Mouse (Mus musculus) intestine, embryonic 15.5 days (tissue): ENCODE results near the gene Fasn. TPM values are rescaled to one million over a fixed set of nuclear protein-coding genes. Genes with fewer than 3 reads are reported as not detected.
A peak's percentile ranks its signal among the peaks of the same experiment; 100 is the strongest.
"Not testable (repeated sequence)": the region's sequence is repeated elsewhere in the genome, so short reads cannot be mapped to it uniquely, and the experiment has no call there.

Source experiments
- ATAC-seq: fragments of 200-750 bp; cut with Nextera tagmentation; 2 replicates; pipeline ENCODE4 v1.8.0; 2017; ENCODE audit warnings: moderate TSS enrichment, moderate library complexity
- H3K27ac ChIP-seq: fragments of 300-500 bp; sonication (generic); 2 replicates; pipeline ENCODE4 v1.5.1; 2015; ENCODE audit warnings: mild to moderate bottlenecking, inconsistent platforms
- H3K27me3 ChIP-seq: fragments of 300-500 bp; sonication (generic); replicated peaks from 2 replicates; pipeline ENCODE4 v1.6.1; 2015; ENCODE audit warnings: inconsistent platforms
- H3K36me3 ChIP-seq: fragments of 300-500 bp; sonication (generic); 2 replicates; pipeline ENCODE4 v1.6.1; 2015; ENCODE audit warnings: inconsistent platforms
- H3K4me1 ChIP-seq: fragments of 300-500 bp; sonication (generic); replicated peaks from 2 replicates; pipeline ENCODE4 v1.6.1; 2015; ENCODE audit warnings: inconsistent platforms
- H3K4me2 ChIP-seq: fragments of 300-500 bp; sonication (generic); replicated peaks from 2 replicates; pipeline ENCODE4 v1.6.1; 2015; ENCODE audit warnings: mild to moderate bottlenecking, inconsistent platforms
- H3K4me3 ChIP-seq: fragments of 300-500 bp; sonication (generic); replicated peaks from 2 replicates; pipeline ENCODE4 v1.5.1; 2015; ENCODE audit warnings: inconsistent platforms
- H3K9ac ChIP-seq: fragments of 300-500 bp; sonication (generic); 2 replicates; pipeline ENCODE4 v1.6.1; 2015; ENCODE audit warnings: inconsistent platforms
- H3K9me3 ChIP-seq: fragments of 300-500 bp; sonication (generic); 2 replicates; pipeline ENCODE4 v1.6.1; 2016; ENCODE audit warnings: inconsistent platforms
- WGBS: fragments of 180-500 bp; shearing (Covaris S2); methylation state at CpG from one replicate; pipeline ENCODE4 v1.1.7; 2015; 5-methylcytosine and 5-hydroxymethylcytosine counted together
- polyA plus RNA-seq: library from polyadenylated mRNA; unstranded; fragments of >200 nt; fragmentation: Nextera tagmentation; extraction: Ambion mirVana; gene quantifications from 2 replicates; pipeline ENCODE4 v1.2.1, GENCODE M21; 2015

The Fasn gene
- polyA plus RNA-seq, 1 experiment from 2014 or later = 48.8 TPM

GRCm38 (mm10) chr11:120763121-120763999 lies 61.0 kb downstream of the Fasn start:
- not testable (repeated sequence) for H3K9me3 ChIP-seq, H3K27me3 ChIP-seq, H3K9ac ChIP-seq, H3K4me1 ChIP-seq, H3K36me3 ChIP-seq
- H3K4me3 ChIP-seq = peak overlapping the region; percentile 17; the same call in 1 of the 2 replicates
- peak overlapping the region; percentile 46 for H3K4me2 ChIP-seq
- ATAC-seq = peak; percentile 65
- H3K27ac ChIP-seq = peak overlapping the region; percentile 91
- WGBS = 24% methylated on average over 5 of the region's 23 CpGs

GRCm38 (mm10) chr11:120762672-120763041 lies 61.7 kb downstream of the Fasn start, which contains the start of gene Hmga1b:
Hmga1b (plus strand) TSS chr11:120762794.
- peak; percentile 88 for ATAC-seq
- 11% methylated on average over 14 of the region's 14 CpGs for WGBS
- Histone ChIP-seq H3K27ac (peak within 1 kb of the TSS; percentile 91), H3K9ac (peak within 1 kb of the TSS; percentile 36; the same call in 1 of the 2 replicates), H3K4me3 (peak within 1 kb of the TSS; percentile 17; the same call in 1 of the 2 replicates), H3K4me2 (peak within 1 kb of the TSS; percentile 46)
- not testable (repeated sequence) for H3K36me3 ChIP-seq, H3K27me3 ChIP-seq, H3K9me3 ChIP-seq, H3K4me1 ChIP-seq

GRCm38 (mm10) chr11:120761811-120762671 lies 62.3 kb downstream of the Fasn start:
- H3K4me3 ChIP-seq = no peak overlapping the region
- peak overlapping the region; percentile 36; the same call in 1 of the 2 replicates for H3K9ac ChIP-seq
- ATAC-seq = peak; percentile 88
- H3K27ac ChIP-seq = peak overlapping the region; percentile 91
- peaks cover 6% of the 10 kb centered on the region; the same call in 1 of the 2 replicates for H3K4me1 ChIP-seq
- H3K36me3 ChIP-seq = no peaks in the 10 kb centered on the region
- 63% methylated on average over 14 of the region's 14 CpGs for WGBS
- H3K27me3 ChIP-seq = no peaks in the 10 kb centered on the region
- no peaks in the 10 kb centered on the region for H3K9me3 ChIP-seq
- peak overlapping the region; percentile 46 for H3K4me2 ChIP-seq

DNA sequence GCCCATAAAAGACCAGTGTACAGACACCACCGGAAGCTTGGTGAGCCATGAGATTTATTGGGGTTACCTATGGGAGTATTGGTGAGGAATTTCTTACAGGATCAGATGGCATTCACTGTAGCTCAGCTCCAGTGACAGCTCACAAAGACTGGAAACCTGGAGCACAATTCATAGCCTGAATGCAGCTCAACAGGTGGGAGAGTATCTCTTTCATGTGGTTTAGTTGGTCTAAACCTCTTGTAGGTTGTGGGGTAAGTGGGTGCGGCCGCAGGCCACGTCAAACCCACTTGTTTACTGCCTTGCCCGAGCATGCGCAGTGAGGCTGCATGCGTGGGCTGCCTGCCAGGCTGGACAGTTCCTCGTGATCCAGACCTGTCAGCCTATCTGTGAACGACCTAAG lies 64.1 kb downstream of the Fasn start:
- WGBS = 87% methylated on average over 9 of the region's 9 CpGs
- Histone ChIP-seq H3K4me3 (no peak overlapping the region), H3K27ac (no peak overlapping the region), H3K9me3 (no peaks in the 10 kb centered on the region), H3K9ac (no peak overlapping the region), H3K27me3 (no peaks in the 10 kb centered on the region), H3K4me2 (no peak overlapping the region), H3K36me3 (no peaks in the 10 kb centered on the region), H3K4me1 (peaks cover 6% of the 10 kb centered on the region; the same call in 1 of the 2 replicates)
- no peak for ATAC-seq

Other genes starting within 250 kb of the Fasn start
- gene Arhgdia, start 242.9 kb downstream of the Fasn start, polyA plus RNA-seq = 559 and 611 TPM in 2 replicates
- gene Alyref, start 226.2 kb downstream of the Fasn start, polyA plus RNA-seq = 406 and 459 TPM in 2 replicates
- 178 and 194 TPM in 2 replicates for gene Anapc11, start 226.1 kb downstream of the Fasn start, polyA plus RNA-seq
- gene Npb, start 216.1 kb downstream of the Fasn start, polyA plus RNA-seq = 2.7 and 3.6 TPM in 2 replicates
- gene Pcyt2, start 206.6 kb downstream of the Fasn start, polyA plus RNA-seq = 250 and 306 TPM in 2 replicates
- 40.1 and 42.2 TPM in 2 replicates for gene Sirt7, start 199.3 kb downstream of the Fasn start, polyA plus RNA-seq
- gene Mafg, start 190.9 kb downstream of the Fasn start, polyA plus RNA-seq = 26.9 and 28.5 TPM in 2 replicates
- 26.4 TPM in 2 replicates for gene Pycr1, start 180.8 kb downstream of the Fasn start, polyA plus RNA-seq
- not detected in 2 replicates for gene Myadml2, start 176.4 kb downstream of the Fasn start, polyA plus RNA-seq
- 1.6 and 3.0 TPM in 2 replicates for gene Notum, start 163.4 kb downstream of the Fasn start, polyA plus RNA-seq
- 96.0 and 103 TPM in 2 replicates for gene Aspscr1, start 151.6 kb downstream of the Fasn start, polyA plus RNA-seq
- 163 and 170 TPM in 2 replicates for gene Cenpx, start 110.8 kb downstream of the Fasn start, polyA plus RNA-seq
- 42.0 and 45.4 TPM in 2 replicates for gene Lrrc45, start 110.6 kb downstream of the Fasn start, polyA plus RNA-seq
- gene Rac3, start 103.1 kb downstream of the Fasn start, polyA plus RNA-seq = 34.2 and 35.8 TPM in 2 replicates
- 31.3 and 41.7 TPM in 2 replicates for gene Dcxr, start 97.3 kb downstream of the Fasn start, polyA plus RNA-seq
- gene Cbr2, start 92.4 kb downstream of the Fasn start, polyA plus RNA-seq = 0.79 and 2.4 TPM in 2 replicates
- 6.8 and 10.3 TPM in 2 replicates for gene Hmga1b, start 61.8 kb downstream of the Fasn start, polyA plus RNA-seq
- gene Rfng, start 40.3 kb downstream of the Fasn start, polyA plus RNA-seq = 33.1 and 36.5 TPM in 2 replicates
- gene Gps1, start 40.3 kb downstream of the Fasn start, polyA plus RNA-seq = 170 and 184 TPM in 2 replicates
- 76.5 and 82.1 TPM in 2 replicates for gene Dus1l, start 28.1 kb downstream of the Fasn start, polyA plus RNA-seq
- gene Ccdc57, start 108.3 kb upstream of the Fasn start, polyA plus RNA-seq = 4.2 and 5.1 TPM in 2 replicates
- gene Slc16a3, start 123.9 kb upstream of the Fasn start, polyA plus RNA-seq = 84.8 and 96.2 TPM in 2 replicates
- 106 TPM in 2 replicates for gene Csnk1d, start 166.8 kb upstream of the Fasn start, polyA plus RNA-seq
- 5.6 and 6.1 TPM in 2 replicates for gene Cd7, start 214.9 kb upstream of the Fasn start, polyA plus RNA-seq
- 0.73 and 0.93 TPM in 2 replicates for gene Sectm1b, start 239.0 kb upstream of the Fasn start, polyA plus RNA-seq